Mouse (Mus musculus): Measurements from ENCODE around the gene Psg17. TPM values are rescaled to one million over a fixed set of nuclear protein-coding genes. Genes with fewer than 3 reads are reported as not detected.

The Psg17 gene
- total RNA-seq, 2 experiments from 2014 or later: not detected

Other genes starting within 250 kb of the Psg17 start
- not detected for gene Psg23, start 205.1 kb downstream of the Psg17 start, total RNA-seq (2021)
- not detected for gene Psg21, start 164.9 kb downstream of the Psg17 start, total RNA-seq (2021)
- gene Psg20, start 135.4 kb downstream of the Psg17 start, total RNA-seq (2021): not detected
- not detected for gene Psg22, start 103.5 kb downstream of the Psg17 start, total RNA-seq (2021)
- not detected for gene Psg19, start 23.1 kb downstream of the Psg17 start, total RNA-seq (2021)
- 1 to 10 TPM; 2.8 to 3.5 TPM for gene Mill2, start 18.4 kb upstream of the Psg17 start, total RNA-seq (2021)
- gene Pglyrp1, start 49.7 kb upstream of the Psg17 start, total RNA-seq (2021): 1 to 10 TPM; 1.1 to 2.0 TPM
- 10 to 100 TPM; 11.9 to 14.9 TPM for gene Ccdc61, start 88.8 kb upstream of the Psg17 start, total RNA-seq (2021)
- gene Nova2, start 104.3 kb upstream of the Psg17 start, total RNA-seq (2021): 1 to 10 TPM; 8.6 to 9.1 TPM
- under 1 TPM in 1 of 2 experiments, not detected in 1; 0.23 TPM for gene Nanos2, start 165.8 kb upstream of the Psg17 start, total RNA-seq (2021)
- gene Mypop, start 169.6 kb upstream of the Psg17 start, total RNA-seq (2021): 1 to 10 TPM; 1.4 to 1.5 TPM
- 10 to 100 TPM; 27.3 to 32.3 TPM for gene Irf2bp1, start 182.4 kb upstream of the Psg17 start, total RNA-seq (2021)
- not detected for gene Foxa3, start 201.9 kb upstream of the Psg17 start, total RNA-seq (2021)
- 10 to 100 TPM; 57.3 to 62.5 TPM for gene Sympk, start 202.8 kb upstream of the Psg17 start, total RNA-seq (2021)
- gene Rsph6a, start 233.1 kb upstream of the Psg17 start, total RNA-seq (2021): not detected

Data from heart, postnatal 4 days (tissue).